Mouse (Mus musculus): ENCODE measurements around the gene Cd200. TPM values are rescaled to one million over a fixed set of nuclear protein-coding genes. Genes with fewer than 3 reads are reported as not detected.
A peak's percentile ranks its signal among the peaks of the same experiment; 100 is the strongest.

Cd200 gene
- polyA plus RNA-seq, 1 experiment from 2014 or later = 209 TPM

GRCm38 (mm10) chr16:45402951-45403350, 5.9 kb downstream of the Cd200 start:
- Histone ChIP-seq H3K4me1 (ENCODE audit: control insufficient read depth, insufficient read depth, low read length) (no peaks in the 10 kb centered on the region), H3K4me2 (ENCODE audit: low read length) (no peak overlapping the region), H3K4me3 (ENCODE audit: low read depth, low read length) (no peak overlapping the region), H3K27me3 (replicated peaks; ENCODE audit: control insufficient read depth, insufficient read depth, low read length) (no peaks in the 10 kb centered on the region), H3K9ac (ENCODE audit: low read length) (no peak overlapping the region), H3K27ac (ENCODE audit: low read depth, low read length) (no peak overlapping the region), H3K9me3 (replicated peaks; ENCODE audit: control insufficient read depth, low read length) (no peaks in the 10 kb centered on the region), H3K36me3 (ENCODE audit: control insufficient read depth, insufficient read depth, low read length) (no peaks in the 10 kb centered on the region)
- 72% methylated on average over 2 of the region's 2 CpGs for WGBS
- DNase-seq (ENCODE audit: low spot score) (no peak), ATAC-seq (no peak)

GRCm38 (mm10) chr16:45402036-45402435, 6.8 kb downstream of the Cd200 start:
- ATAC-seq = no peak
- Histone ChIP-seq H3K4me2 (ENCODE audit: low read length) (no peak overlapping the region), H3K9ac (ENCODE audit: low read length) (no peak overlapping the region), H3K4me1 (ENCODE audit: control insufficient read depth, insufficient read depth, low read length) (no peaks in the 10 kb centered on the region), H3K27ac (ENCODE audit: low read depth, low read length) (no peak overlapping the region), H3K36me3 (ENCODE audit: control insufficient read depth, insufficient read depth, low read length) (no peaks in the 10 kb centered on the region), H3K4me3 (ENCODE audit: low read depth, low read length) (no peak overlapping the region), H3K27me3 (replicated peaks; ENCODE audit: control insufficient read depth, insufficient read depth, low read length) (no peaks in the 10 kb centered on the region), H3K9me3 (replicated peaks; ENCODE audit: control insufficient read depth, low read length) (no peaks in the 10 kb centered on the region)
- no peak for DNase-seq (ENCODE audit: low spot score)
- 95% methylated on average over 1 of the region's 1 CpGs for WGBS

- no peak for ATAC-seq
- Histone ChIP-seq H3K36me3 (ENCODE audit: control insufficient read depth, insufficient read depth, low read length) (no peaks in the 10 kb centered on the region; the same call in 1 of the 2 replicates), H3K9ac (ENCODE audit: low read length) (no peak overlapping the region), H3K4me3 (ENCODE audit: low read depth, low read length) (no peak overlapping the region), H3K9me3 (replicated peaks; ENCODE audit: control insufficient read depth, low read length) (no peaks in the 10 kb centered on the region), H3K27ac (ENCODE audit: low read depth, low read length) (no peak overlapping the region), H3K27me3 (replicated peaks; ENCODE audit: control insufficient read depth, insufficient read depth, low read length) (no peaks in the 10 kb centered on the region), H3K4me1 (ENCODE audit: control insufficient read depth, insufficient read depth, low read length) (no peaks in the 10 kb centered on the region), H3K4me2 (ENCODE audit: low read length) (no peak overlapping the region)
- 64% methylated on average over 9 of the region's 9 CpGs for WGBS
- DNase-seq (ENCODE audit: low spot score) = no peak
Measured at GRCm38 (mm10) chr16:45399947-45400555, 8.8 kb downstream of the Cd200 start.

GRCm38 (mm10) chr16:45399411-45399810, 9.4 kb downstream of the Cd200 start:
- no peak for ATAC-seq
- H3K4me3 ChIP-seq (ENCODE audit: low read depth, low read length) = no peak overlapping the region
- H3K9ac ChIP-seq (ENCODE audit: low read length) = no peak overlapping the region
- H3K4me2 ChIP-seq (ENCODE audit: low read length) = no peak overlapping the region
- no peaks in the 10 kb centered on the region for H3K9me3 ChIP-seq (replicated peaks; ENCODE audit: control insufficient read depth, low read length)
- H3K27me3 ChIP-seq (replicated peaks; ENCODE audit: control insufficient read depth, insufficient read depth, low read length) = no peaks in the 10 kb centered on the region
- no peak overlapping the region for H3K27ac ChIP-seq (ENCODE audit: low read depth, low read length)
- H3K4me1 ChIP-seq (ENCODE audit: control insufficient read depth, insufficient read depth, low read length) = no peaks in the 10 kb centered on the region
- 63% methylated on average over 3 of the region's 3 CpGs for WGBS
- DNase-seq (ENCODE audit: low spot score) = no peak
- H3K36me3 ChIP-seq (ENCODE audit: control insufficient read depth, insufficient read depth, low read length) = peaks cover 2% of the 10 kb centered on the region; the same call in 1 of the 2 replicates

- no peaks in the 10 kb centered on the region for H3K9me3 ChIP-seq (replicated peaks; ENCODE audit: control insufficient read depth, low read length)
- WGBS = 60% methylated on average over 2 of the region's 2 CpGs
- ATAC-seq = peak; percentile 63; the same call in 1 of the 2 replicates
- no peaks in the 10 kb centered on the region for H3K27me3 ChIP-seq (replicated peaks; ENCODE audit: control insufficient read depth, insufficient read depth, low read length)
- no peak overlapping the region for H3K9ac ChIP-seq (ENCODE audit: low read length)
- no peak overlapping the region for H3K4me2 ChIP-seq (ENCODE audit: low read length)
- no peak overlapping the region for H3K27ac ChIP-seq (ENCODE audit: low read depth, low read length)
- peaks cover 14% of the 10 kb centered on the region for H3K36me3 ChIP-seq (ENCODE audit: control insufficient read depth, insufficient read depth, low read length)
- H3K4me1 ChIP-seq (ENCODE audit: control insufficient read depth, insufficient read depth, low read length) = no peaks in the 10 kb centered on the region
- DNase-seq (ENCODE audit: low spot score) = peak; percentile 62
- no peak overlapping the region for H3K4me3 ChIP-seq (ENCODE audit: low read depth, low read length)
Measured at GRCm38 (mm10) chr16:45397440-45397839, 11.4 kb downstream of the Cd200 start.

- 80% methylated on average over 6 of the region's 6 CpGs for WGBS
Measured at GRCm38 (mm10) chr16:45392246-45392645, 16.6 kb downstream of the Cd200 start.

GRCm38 (mm10) chr16:45391680-45392079, 17.2 kb downstream of the Cd200 start:
- WGBS = 65% methylated on average over 3 of the region's 3 CpGs
- DNase-seq (ENCODE audit: low spot score) (no peak), ATAC-seq (peak; percentile 44; the same call in 1 of the 2 replicates)
- Histone ChIP-seq H3K4me1 (ENCODE audit: control insufficient read depth, insufficient read depth, low read length) (no peaks in the 10 kb centered on the region), H3K4me2 (ENCODE audit: low read length) (no peak overlapping the region), H3K27me3 (replicated peaks; ENCODE audit: control insufficient read depth, insufficient read depth, low read length) (no peaks in the 10 kb centered on the region), H3K9me3 (replicated peaks; ENCODE audit: control insufficient read depth, low read length) (no peaks in the 10 kb centered on the region), H3K9ac (ENCODE audit: low read length) (no peak overlapping the region), H3K27ac (ENCODE audit: low read depth, low read length) (no peak overlapping the region), H3K36me3 (ENCODE audit: control insufficient read depth, insufficient read depth, low read length) (peaks cover 17% of the 10 kb centered on the region), H3K4me3 (ENCODE audit: low read depth, low read length) (no peak overlapping the region)

More at GRCm38 (mm10) chr16:45392246-45392645, 16.6 kb downstream of the Cd200 start:
- H3K9me3 ChIP-seq (replicated peaks; ENCODE audit: control insufficient read depth, low read length) = no peaks in the 10 kb centered on the region
- DNase-seq (ENCODE audit: low spot score) (no peak), ATAC-seq (no peak)
- no peak overlapping the region for H3K4me2 ChIP-seq (ENCODE audit: low read length)
- no peaks in the 10 kb centered on the region for H3K4me1 ChIP-seq (ENCODE audit: control insufficient read depth, insufficient read depth, low read length)
- H3K9ac ChIP-seq (ENCODE audit: low read length) = no peak overlapping the region
- peaks cover 17% of the 10 kb centered on the region for H3K36me3 ChIP-seq (ENCODE audit: control insufficient read depth, insufficient read depth, low read length)
- no peaks in the 10 kb centered on the region for H3K27me3 ChIP-seq (replicated peaks; ENCODE audit: control insufficient read depth, insufficient read depth, low read length)
- H3K27ac ChIP-seq (ENCODE audit: low read depth, low read length) = no peak overlapping the region
- H3K4me3 ChIP-seq (ENCODE audit: low read depth, low read length) = no peak overlapping the region

GRCm38 (mm10) chr16:45390286-45390956, 18.4 kb downstream of the Cd200 start:
- Histone ChIP-seq H3K9ac (ENCODE audit: low read length) (no peak overlapping the region), H3K27ac (ENCODE audit: low read depth, low read length) (no peak overlapping the region), H3K4me1 (ENCODE audit: control insufficient read depth, insufficient read depth, low read length) (no peaks in the 10 kb centered on the region), H3K36me3 (ENCODE audit: control insufficient read depth, insufficient read depth, low read length) (peaks cover 17% of the 10 kb centered on the region), H3K27me3 (replicated peaks; ENCODE audit: control insufficient read depth, insufficient read depth, low read length) (no peaks in the 10 kb centered on the region), H3K4me3 (ENCODE audit: low read depth, low read length) (no peak overlapping the region), H3K4me2 (ENCODE audit: low read length) (no peak overlapping the region), H3K9me3 (replicated peaks; ENCODE audit: control insufficient read depth, low read length) (no peaks in the 10 kb centered on the region)
- ATAC-seq (no peak), DNase-seq (ENCODE audit: low spot score) (peak; percentile 58)
- 68% methylated on average over 5 of the region's 5 CpGs for WGBS

- H3K9ac ChIP-seq (ENCODE audit: low read length) = no peak overlapping the region
- H3K36me3 ChIP-seq (ENCODE audit: control insufficient read depth, insufficient read depth, low read length) = peaks cover 17% of the 10 kb centered on the region
- no peaks in the 10 kb centered on the region for H3K27me3 ChIP-seq (replicated peaks; ENCODE audit: control insufficient read depth, insufficient read depth, low read length)
- ATAC-seq (no peak), DNase-seq (ENCODE audit: low spot score) (no peak)
- H3K4me1 ChIP-seq (ENCODE audit: control insufficient read depth, insufficient read depth, low read length) = no peaks in the 10 kb centered on the region
- no peak overlapping the region for H3K4me3 ChIP-seq (ENCODE audit: low read depth, low read length)
- no peak overlapping the region for H3K4me2 ChIP-seq (ENCODE audit: low read length)
- H3K9me3 ChIP-seq (replicated peaks; ENCODE audit: control insufficient read depth, low read length) = no peaks in the 10 kb centered on the region
- no peak overlapping the region for H3K27ac ChIP-seq (ENCODE audit: low read depth, low read length)
- 88% methylated on average over 2 of the region's 2 CpGs for WGBS
Measured at GRCm38 (mm10) chr16:45389833-45390232, 19.0 kb downstream of the Cd200 start.
